Mouse (Mus musculus) megakaryocyte, embryonic 14.5 days (primary cell): ENCODE measurements around the gene Adamts16.

Source experiments
- FLI1 ChIP-seq: IDR thresholded peaks from 2 replicates; pipeline ENCODE4 v1.6.1; 2012; ENCODE audit warnings: low read length, inconsistent platforms, mixed read lengths
- GATA1 ChIP-seq: IDR thresholded peaks from 3 replicates; pipeline ENCODE4 v1.6.1; 2012; ENCODE audit warnings: mixed read lengths, low read length, inconsistent platforms, borderline replicate concordance

DNA sequence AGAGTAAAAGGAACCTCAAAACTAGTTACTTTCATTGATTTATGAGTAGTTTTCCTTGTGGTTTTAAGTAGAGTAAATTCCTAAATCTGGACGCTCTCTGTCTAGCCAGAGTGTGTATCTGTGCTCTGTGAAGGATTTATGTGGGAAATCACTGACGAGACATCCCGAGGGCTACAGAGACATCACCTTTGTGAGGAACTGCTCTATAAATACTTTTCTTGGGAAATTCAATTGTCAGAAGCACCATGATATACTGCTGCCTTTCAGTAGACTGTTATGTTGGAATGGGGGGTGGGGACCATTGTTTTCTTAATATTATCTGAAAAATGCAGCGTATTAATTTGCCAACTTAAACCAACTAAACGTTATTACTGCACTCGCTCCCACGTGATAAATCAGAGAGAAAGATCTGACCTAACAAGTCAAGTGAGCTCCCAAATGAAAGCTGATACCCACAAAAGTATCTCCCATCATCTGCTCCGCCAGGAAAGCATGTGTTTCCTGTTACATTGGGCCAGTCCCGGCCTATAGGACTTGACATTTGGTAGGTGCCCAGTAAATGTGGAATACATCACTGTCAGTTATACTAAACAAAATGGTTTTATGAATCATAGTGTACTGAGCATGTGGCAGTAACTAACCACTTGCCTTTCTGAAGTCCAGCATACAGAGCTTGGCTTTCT, 62.6 kb downstream of the Adamts16 start:
- TF ChIP-seq GATA1 (no peak), FLI1 (no peak)
